Mouse (Mus musculus) heart, embryonic 15.5 days (tissue): Measurements from ENCODE around the gene B4galt5. TPM values are rescaled to one million over a fixed set of nuclear protein-coding genes. Genes with fewer than 3 reads are reported as not detected.
A peak's percentile ranks its signal among the peaks of the same experiment; 100 is the strongest.

Source experiments
- ATAC-seq: fragments of 200-750 bp; cut with Nextera tagmentation; replicated peaks from 2 replicates; pipeline ENCODE4 v1.8.0; 2017; ENCODE audit warnings: low read depth, moderate TSS enrichment; ENCODE audit not compliant: insufficient number of reproducible peaks, insufficient read depth, low FRiP score
- H3K27ac ChIP-seq: fragments of 300-500 bp; sonication (generic); 2 replicates; pipeline ENCODE4 v1.5.1; 2015; ENCODE audit warnings: mild to moderate bottlenecking, inconsistent platforms
- H3K27me3 ChIP-seq: fragments of 300-500 bp; sonication (generic); 2 replicates; pipeline ENCODE4 v1.6.1; 2015; ENCODE audit warnings: inconsistent platforms
- H3K36me3 ChIP-seq: fragments of 300-500 bp; sonication (generic); 2 replicates; pipeline ENCODE4 v1.6.1; 2015; ENCODE audit warnings: mild to moderate bottlenecking, inconsistent platforms
- H3K4me1 ChIP-seq: fragments of 300-500 bp; sonication (generic); replicated peaks from 2 replicates; pipeline ENCODE4 v1.6.1; 2015; ENCODE audit warnings: inconsistent platforms
- H3K4me2 ChIP-seq: fragments of 300-500 bp; sonication (generic); 2 replicates; pipeline ENCODE4 v1.6.1; 2015; ENCODE audit warnings: inconsistent platforms, mild to moderate bottlenecking, moderate library complexity
- H3K4me3 ChIP-seq: fragments of 300-500 bp; sonication (generic); 2 replicates; pipeline ENCODE4 v1.5.1; 2015; ENCODE audit warnings: mild to moderate bottlenecking, inconsistent platforms
- H3K9ac ChIP-seq: fragments of 300-500 bp; sonication (generic); 2 replicates; pipeline ENCODE4 v1.6.1; 2015; ENCODE audit warnings: mild to moderate bottlenecking, inconsistent platforms
- H3K9me3 ChIP-seq: fragments of 300-500 bp; sonication (generic); replicated peaks from 2 replicates; pipeline ENCODE4 v1.6.1; 2016; ENCODE audit warnings: inconsistent platforms
- WGBS: fragments of 180-500 bp; shearing (Covaris S2); methylation state at CpG from one replicate; pipeline ENCODE4 v1.1.7; 2015; ENCODE audit warnings: mixed read lengths; 5-methylcytosine and 5-hydroxymethylcytosine counted together
- polyA plus RNA-seq: library from polyadenylated mRNA; unstranded; fragments of >200 nt; fragmentation: Nextera tagmentation; extraction: Ambion mirVana; gene quantifications from 2 replicates; pipeline ENCODE4 v1.2.1, GENCODE M21; 2015

Gene B4galt5
- polyA plus RNA-seq, 1 experiment from 2014 or later = 12.7 TPM

DNA sequence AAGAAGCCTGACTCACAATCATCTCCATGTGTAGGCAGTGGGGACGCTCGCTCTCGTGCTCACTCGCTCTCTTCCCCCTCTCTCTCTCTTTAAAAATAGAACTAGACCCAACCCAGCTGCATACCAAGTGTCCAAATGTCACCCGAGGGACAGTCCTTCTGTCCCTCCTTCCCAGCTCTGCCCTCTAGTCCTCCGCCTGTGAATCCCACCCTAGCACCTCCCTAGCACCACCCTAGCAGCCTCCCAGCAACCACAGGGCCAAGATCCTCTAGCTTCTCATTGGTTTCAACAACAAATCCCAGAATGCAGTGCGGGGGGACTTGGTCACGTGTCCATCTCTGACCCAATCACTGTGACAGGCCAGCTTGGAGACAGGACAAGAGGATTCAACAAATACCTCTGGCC lies 27.2 kb upstream of the B4galt5 start:
- 42% methylated on average over 8 of the region's 8 CpGs for WGBS
- no peak overlapping the region for H3K9ac ChIP-seq
- peak overlapping the region; percentile 76 for H3K27ac ChIP-seq
- peak overlapping the region; percentile 39 for H3K4me2 ChIP-seq
- no peak overlapping the region for H3K4me3 ChIP-seq
- ATAC-seq = peak; percentile 44; the same call in 1 of the 2 replicates
- peaks cover 30% of the 10 kb centered on the region for H3K4me1 ChIP-seq
- H3K36me3 ChIP-seq = no peaks in the 10 kb centered on the region
- no peaks in the 10 kb centered on the region for H3K27me3 ChIP-seq
- H3K9me3 ChIP-seq = no peaks in the 10 kb centered on the region

DNA sequence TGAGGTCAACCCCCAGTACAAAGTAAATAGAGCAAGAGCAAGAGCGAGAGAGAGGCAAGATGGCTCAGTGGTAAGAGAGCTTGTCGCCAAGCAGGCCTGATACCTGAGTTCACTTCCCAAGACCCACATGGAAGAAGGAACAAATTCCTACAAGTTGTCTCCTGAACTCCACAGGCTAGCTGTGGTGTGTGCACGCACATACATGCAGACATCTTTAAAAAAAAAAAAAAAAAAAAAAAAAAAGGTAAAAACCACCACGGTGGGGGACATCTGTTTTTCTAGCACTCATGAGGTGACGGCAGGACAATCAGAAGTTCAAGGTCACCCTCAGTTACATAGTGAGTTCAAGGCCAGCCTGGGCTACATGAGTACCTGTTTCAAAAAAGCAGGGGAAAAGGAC lies 26.7 kb upstream of the B4galt5 start:
- peak overlapping the region; percentile 76 for H3K27ac ChIP-seq
- peaks cover 28% of the 10 kb centered on the region for H3K4me1 ChIP-seq
- no peak overlapping the region for H3K9ac ChIP-seq
- 80% methylated on average over 5 of the region's 5 CpGs for whole genome bisulfite sequencing
- H3K4me3 ChIP-seq = no peak overlapping the region
- no peaks in the 10 kb centered on the region for H3K27me3 ChIP-seq
- H3K4me2 ChIP-seq = peak overlapping the region; percentile 39
- H3K36me3 ChIP-seq = no peaks in the 10 kb centered on the region
- no peaks in the 10 kb centered on the region for H3K9me3 ChIP-seq
- no peak for ATAC-seq

DNA sequence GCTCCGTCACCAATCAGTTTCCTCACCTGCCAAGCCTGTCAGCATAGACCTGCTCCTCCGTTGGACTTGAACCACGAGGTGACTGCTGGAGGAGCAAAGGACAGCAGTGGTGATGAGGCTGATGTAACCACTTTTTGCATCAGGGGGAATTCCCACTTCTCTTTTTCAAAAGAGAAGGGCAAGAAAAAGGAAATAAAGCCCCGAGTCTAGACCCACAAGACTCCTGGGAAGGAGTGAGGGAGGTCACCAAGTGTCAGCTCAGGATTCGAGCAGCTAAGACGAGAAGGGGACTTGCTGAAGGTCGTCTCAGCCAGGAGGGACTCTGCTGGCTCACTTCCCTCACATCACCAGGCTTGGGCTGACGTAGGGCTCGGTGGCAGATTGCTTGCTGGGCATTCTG lies 26.2 kb upstream of the B4galt5 start:
- ATAC-seq = no peak
- no peak overlapping the region for H3K4me2 ChIP-seq
- no peak overlapping the region for H3K4me3 ChIP-seq
- 77% methylated on average over 9 of the region's 9 CpGs for WGBS
- H3K27ac ChIP-seq = no peak overlapping the region
- no peaks in the 10 kb centered on the region for H3K9me3 ChIP-seq
- H3K36me3 ChIP-seq = no peaks in the 10 kb centered on the region
- H3K9ac ChIP-seq = no peak overlapping the region
- peaks cover 25% of the 10 kb centered on the region for H3K4me1 ChIP-seq
- no peaks in the 10 kb centered on the region for H3K27me3 ChIP-seq

GRCm38 (mm10) chr2:167374191-167374805 lies 25.3 kb upstream of the B4galt5 start:
- H3K36me3 ChIP-seq = no peaks in the 10 kb centered on the region
- H3K27ac ChIP-seq = no peak overlapping the region
- H3K4me2 ChIP-seq = no peak overlapping the region
- no peak overlapping the region for H3K4me3 ChIP-seq
- H3K4me1 ChIP-seq = peaks cover 25% of the 10 kb centered on the region
- 91% methylated on average over 12 of the region's 12 CpGs for WGBS
- no peak for ATAC-seq
- H3K27me3 ChIP-seq = no peaks in the 10 kb centered on the region
- H3K9ac ChIP-seq = no peak overlapping the region
- H3K9me3 ChIP-seq = no peaks in the 10 kb centered on the region

GRCm38 (mm10) chr2:167373266-167373665 lies 24.3 kb upstream of the B4galt5 start:
- H3K27me3 ChIP-seq = no peaks in the 10 kb centered on the region
- H3K9me3 ChIP-seq = no peaks in the 10 kb centered on the region
- peak overlapping the region; percentile 48; the same call in 1 of the 2 replicates for H3K27ac ChIP-seq
- peak; percentile 33; the same call in 1 of the 2 replicates for ATAC-seq
- H3K4me2 ChIP-seq = no peak overlapping the region
- no peak overlapping the region for H3K4me3 ChIP-seq
- 40% methylated on average over 5 of the region's 5 CpGs for WGBS
- no peaks in the 10 kb centered on the region for H3K36me3 ChIP-seq
- H3K4me1 ChIP-seq = peaks cover 25% of the 10 kb centered on the region
- no peak overlapping the region for H3K9ac ChIP-seq

GRCm38 (mm10) chr2:167371506-167371905 lies 22.5 kb upstream of the B4galt5 start:
- 94% methylated on average over 2 of the region's 2 CpGs for whole genome bisulfite sequencing
- Histone ChIP-seq H3K4me2 (no peak overlapping the region), H3K9me3 (no peaks in the 10 kb centered on the region), H3K27ac (no peak overlapping the region), H3K9ac (no peak overlapping the region), H3K4me3 (no peak overlapping the region), H3K36me3 (no peaks in the 10 kb centered on the region), H3K27me3 (no peaks in the 10 kb centered on the region), H3K4me1 (peaks cover 28% of the 10 kb centered on the region)
- no peak for ATAC-seq

DNA sequence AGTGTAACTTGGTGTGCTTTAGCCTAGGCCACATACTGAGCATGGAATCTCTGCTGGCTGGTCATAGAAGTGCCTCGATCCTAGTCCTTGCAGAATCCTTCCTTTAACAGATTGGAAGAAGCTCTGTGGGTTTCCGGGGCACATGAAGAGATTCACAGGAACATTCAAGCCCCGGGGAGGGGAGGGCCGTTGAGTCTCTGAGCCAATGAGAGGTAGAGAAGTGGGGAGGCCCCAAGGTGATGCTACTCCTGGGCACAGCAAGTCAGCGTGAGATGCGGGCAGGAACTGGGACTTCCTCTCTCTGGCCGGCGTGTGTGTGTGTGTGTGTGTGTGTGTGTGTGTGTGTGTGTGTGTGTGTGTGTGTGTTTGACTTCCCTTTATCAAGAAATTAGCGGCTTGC lies 19.3 kb upstream of the B4galt5 start:
- Histone ChIP-seq H3K4me3 (no peak overlapping the region), H3K9me3 (no peaks in the 10 kb centered on the region), H3K4me1 (peaks cover 10% of the 10 kb centered on the region), H3K27ac (no peak overlapping the region), H3K36me3 (no peaks in the 10 kb centered on the region), H3K4me2 (peak overlapping the region; percentile 36; the same call in 1 of the 2 replicates), H3K27me3 (no peaks in the 10 kb centered on the region), H3K9ac (no peak overlapping the region)
- WGBS = 57% methylated on average over 7 of the region's 9 CpGs
- ATAC-seq = no peak

DNA sequence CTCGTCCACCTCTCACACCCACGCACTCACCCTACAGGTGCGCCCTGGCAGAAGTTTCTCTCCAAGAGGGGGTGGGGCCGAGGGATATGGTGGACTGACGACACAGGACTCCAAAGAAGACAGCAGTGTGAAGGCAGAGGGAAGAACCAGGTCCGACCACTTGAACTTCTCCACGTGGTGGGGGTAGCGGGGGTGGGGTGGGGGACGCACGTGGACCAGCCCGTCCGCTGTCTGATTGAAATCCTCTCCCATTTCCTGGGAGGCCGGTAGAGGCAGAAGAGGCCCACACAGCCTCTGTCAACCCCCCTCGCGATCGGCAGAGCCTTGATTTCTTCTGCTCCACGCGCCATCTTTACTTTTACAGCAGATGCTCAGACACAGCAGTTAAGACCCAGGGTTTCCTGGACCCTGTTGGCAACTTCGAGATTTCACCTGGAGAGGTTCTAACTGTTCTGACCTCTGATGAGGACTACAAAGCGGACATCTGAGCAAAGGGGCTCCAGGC lies 18.8 kb upstream of the B4galt5 start:
- H3K36me3 ChIP-seq = no peaks in the 10 kb centered on the region
- WGBS = 46% methylated on average over 20 of the region's 20 CpGs
- H3K27me3 ChIP-seq = no peaks in the 10 kb centered on the region
- peak overlapping the region; percentile 36; the same call in 1 of the 2 replicates for H3K4me2 ChIP-seq
- no peak overlapping the region for H3K27ac ChIP-seq
- no peak for ATAC-seq
- peaks cover 5% of the 10 kb centered on the region for H3K4me1 ChIP-seq
- no peak overlapping the region for H3K9ac ChIP-seq
- no peak overlapping the region for H3K4me3 ChIP-seq
- no peaks in the 10 kb centered on the region for H3K9me3 ChIP-seq

GRCm38 (mm10) chr2:167367325-167367724 lies 18.3 kb upstream of the B4galt5 start:
- WGBS = 40% methylated on average over 7 of the region's 7 CpGs

GRCm38 (mm10) chr2:167365063-167365462 lies 16.1 kb upstream of the B4galt5 start:
- no peaks in the 10 kb centered on the region for H3K27me3 ChIP-seq
- no peak overlapping the region for H3K4me3 ChIP-seq
- H3K36me3 ChIP-seq = no peaks in the 10 kb centered on the region
- H3K4me1 ChIP-seq = peaks cover 2% of the 10 kb centered on the region; the same call in 1 of the 2 replicates
- H3K9ac ChIP-seq = no peak overlapping the region
- H3K9me3 ChIP-seq = no peaks in the 10 kb centered on the region
- no peak overlapping the region for H3K27ac ChIP-seq
- no peak overlapping the region for H3K4me2 ChIP-seq
- no peak for ATAC-seq
- 95% methylated on average over 2 of the region's 2 CpGs for WGBS

More at GRCm38 (mm10) chr2:167367325-167367724, 18.3 kb upstream of the B4galt5 start:
- Histone ChIP-seq H3K9me3 (no peaks in the 10 kb centered on the region), H3K27me3 (no peaks in the 10 kb centered on the region), H3K27ac (no peak overlapping the region), H3K9ac (no peak overlapping the region), H3K4me1 (peaks cover 2% of the 10 kb centered on the region; the same call in 1 of the 2 replicates), H3K36me3 (no peaks in the 10 kb centered on the region), H3K4me2 (peak overlapping the region; percentile 36; the same call in 1 of the 2 replicates), H3K4me3 (no peak overlapping the region)
- ATAC-seq = no peak

DNA sequence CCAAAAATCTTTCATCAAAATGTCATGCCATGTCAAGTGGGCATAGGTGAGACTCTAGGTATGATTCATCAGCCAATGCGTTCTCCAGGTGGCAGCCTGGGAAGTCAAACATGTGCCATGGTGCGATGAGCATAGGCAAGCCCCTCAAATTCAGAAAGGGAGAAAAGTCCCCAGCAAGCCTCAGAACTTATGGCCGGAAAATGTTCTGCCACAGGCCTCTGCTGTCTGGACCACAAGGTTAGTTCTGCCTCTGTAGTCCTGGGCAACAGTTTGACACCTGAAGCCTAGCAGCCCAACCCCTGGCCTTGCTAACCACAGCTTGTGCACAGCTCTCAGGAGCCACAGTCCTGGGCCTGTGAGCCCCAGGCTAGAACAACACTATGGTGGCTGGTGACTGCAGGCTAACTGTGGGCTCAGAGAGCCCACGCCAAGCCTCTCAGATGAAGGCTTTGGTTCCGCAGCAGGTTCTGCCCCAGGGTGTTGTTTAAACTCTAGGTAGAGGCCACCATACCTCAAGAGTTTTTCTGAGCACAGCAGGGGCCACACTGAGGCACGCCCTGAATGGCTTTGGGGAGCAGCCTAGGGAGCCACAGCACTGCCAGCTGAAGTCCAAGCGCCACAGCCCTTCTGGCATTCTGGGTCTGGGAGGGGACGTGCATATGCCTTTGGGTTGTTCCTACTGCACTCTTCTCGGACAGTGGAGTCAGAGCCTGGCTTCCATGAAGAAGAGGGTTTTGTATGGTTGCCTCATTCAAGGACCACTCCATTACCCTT lies 14.5 kb upstream of the B4galt5 start:
- Histone ChIP-seq H3K4me3 (no peak overlapping the region), H3K4me1 (peaks cover 2% of the 10 kb centered on the region; the same call in 1 of the 2 replicates), H3K27ac (no peak overlapping the region), H3K36me3 (no peaks in the 10 kb centered on the region), H3K4me2 (no peak overlapping the region), H3K27me3 (no peaks in the 10 kb centered on the region), H3K9ac (no peak overlapping the region), H3K9me3 (no peaks in the 10 kb centered on the region)
- 74% methylated on average over 9 of the region's 9 CpGs for WGBS
- ATAC-seq = no peak
